Mouse (Mus musculus) CH12.LX (cell line): ENCODE data around the gene Nim1k. TPM values are rescaled to one million over a fixed set of nuclear protein-coding genes. Genes with fewer than 3 reads are reported as not detected.

Experiments
- DNase-seq: peaks from one replicate; pipeline ENCODE4 v3.0.0-alpha.2; 2013; ENCODE audit errors: extremely low read depth
- H3K27ac ChIP-seq: 2 replicates; pipeline ENCODE4 v1.5.1; 2012; ENCODE audit warnings: low read depth, mild to moderate bottlenecking, control low read depth, moderate library complexity; ENCODE audit not compliant: insufficient read depth
- H3K27me3 ChIP-seq: replicated peaks from 2 replicates; pipeline ENCODE3; 2012; ENCODE audit warnings: inconsistent platforms
- H3K36me3 ChIP-seq, 2 experiments: replicated peaks in 1 of 2; 2 replicates each; pipeline versions ENCODE3 to v1.6.1; 2012; ENCODE audit warnings: inconsistent platforms in 1 of 2, low read length in 1 of 2, mild to moderate bottlenecking in 1 of 2, mixed read lengths in 1 of 2, moderate library complexity in 1 of 2; ENCODE audit not compliant: control insufficient read depth in 1 of 2, insufficient read depth in 1 of 2
- H3K4me1 ChIP-seq, 2 experiments: 2 replicates each; pipeline ENCODE4 v1.6.1; 2012; ENCODE audit warnings: inconsistent platforms in 1 of 2, moderate library complexity in 1 of 2; ENCODE audit not compliant: insufficient read depth in 2 of 2, control insufficient read depth in 1 of 2
- H3K4me2 ChIP-seq: 2 replicates; pipeline ENCODE4 v1.6.1; 2012; ENCODE audit warnings: low read depth, mild to moderate bottlenecking, control low read depth; ENCODE audit not compliant: poor library complexity, insufficient read depth, severe bottlenecking
- H3K4me3 ChIP-seq, 3 experiments: fragments of 150-350 bp in 1 of 3; sonication (generic) in 1 of 3; replicated peaks in 1 of 3; 2 replicates each; pipeline versions ENCODE3 to v1.5.1; 2011 to 2012; ENCODE audit warnings: low read depth in 2 of 3, low read length in 2 of 3, mild to moderate bottlenecking in 2 of 3, moderate library complexity in 2 of 3, control low read depth in 1 of 3, improper control_type of control experiment in 1 of 3, inconsistent platforms in 1 of 3, mixed read lengths in 1 of 3; ENCODE audit not compliant: poor library complexity in 1 of 3
- H3K79me2 ChIP-seq: replicated peaks from 2 replicates; pipeline ENCODE4 v1.6.1; 2012; ENCODE audit warnings: mild to moderate bottlenecking, moderate library complexity; ENCODE audit not compliant: control insufficient read depth, poor library complexity, insufficient read depth, severe bottlenecking; ENCODE audit errors: extremely low read depth
- H3K9ac ChIP-seq: 2 replicates; pipeline ENCODE4 v1.6.1; 2012; ENCODE audit warnings: low read depth, mild to moderate bottlenecking, control low read depth, moderate library complexity; ENCODE audit not compliant: insufficient read depth
- H3K9me3 ChIP-seq: replicated peaks from 2 replicates; pipeline ENCODE3; 2012; ENCODE audit warnings: low read length, inconsistent platforms, mixed read lengths
- BHLHE40 ChIP-seq: IDR thresholded peaks from 2 replicates; pipeline ENCODE4 v1.6.1; 2011; ENCODE audit warnings: mild to moderate bottlenecking, low read depth, low read length, improper control_type of control experiment
- CHD2 ChIP-seq: IDR thresholded peaks from 2 replicates; pipeline ENCODE4 v1.6.1; 2011; ENCODE audit warnings: low read length, improper control_type of control experiment
- CTCF ChIP-seq, 2 experiments: IDR thresholded peaks in 1 of 2; conservative IDR thresholded peaks in 1 of 2; 2 replicates each; pipeline ENCODE4 v1.5.1; 2011 to 2012; ENCODE audit warnings: low read depth in 2 of 2, low read length in 2 of 2, improper control_type of control experiment in 1 of 2, inconsistent platforms in 1 of 2, mild to moderate bottlenecking in 1 of 2, moderate library complexity in 1 of 2
- E2F4 ChIP-seq: IDR thresholded peaks from 2 replicates; pipeline ENCODE4 v1.6.1; 2011; ENCODE audit warnings: low read depth, low read length, improper control_type of control experiment; ENCODE audit not compliant: insufficient replicate concordance
- ELF1 ChIP-seq: IDR thresholded peaks from 2 replicates; pipeline ENCODE4 v1.6.1; 2014; ENCODE audit warnings: low read depth, mild to moderate bottlenecking, inconsistent platforms, low read length, improper control_type of control experiment
- EP300 ChIP-seq: IDR thresholded peaks from 2 replicates; pipeline ENCODE4 v1.6.1; 2011; ENCODE audit warnings: low read length, improper control_type of control experiment
- GABPA ChIP-seq: IDR thresholded peaks from 2 replicates; pipeline ENCODE4 v1.6.1; 2012; ENCODE audit warnings: low read depth, low read length, improper control_type of control experiment, inconsistent platforms; ENCODE audit not compliant: insufficient replicate concordance
- IRF4 ChIP-seq: IDR thresholded peaks from 2 replicates; pipeline ENCODE4 v1.6.1; 2014; ENCODE audit warnings: low read depth, mild to moderate bottlenecking, inconsistent platforms, low read length, improper control_type of control experiment
- JUN ChIP-seq: IDR thresholded peaks from 2 replicates; pipeline ENCODE4 v1.6.1; 2011; ENCODE audit warnings: low read depth, mild to moderate bottlenecking, low read length, improper control_type of control experiment, moderate library complexity; ENCODE audit not compliant: insufficient read depth
- JUND ChIP-seq: conservative IDR thresholded peaks from 2 replicates; pipeline ENCODE4 v1.6.1; 2011; ENCODE audit warnings: low read depth, low read length, improper control_type of control experiment
- KAT2A ChIP-seq: IDR thresholded peaks from 2 replicates; pipeline ENCODE4 v1.6.1; 2012; ENCODE audit warnings: low read length, improper control_type of control experiment, inconsistent platforms; ENCODE audit not compliant: insufficient replicate concordance
- MAFK ChIP-seq: IDR thresholded peaks from 2 replicates; pipeline ENCODE4 v1.6.1; 2011; ENCODE audit warnings: low read length, improper control_type of control experiment; ENCODE audit not compliant: insufficient replicate concordance
- MAX ChIP-seq: IDR thresholded peaks from 2 replicates; pipeline ENCODE4 v1.6.1; 2011; ENCODE audit warnings: low read length, improper control_type of control experiment
- MAZ ChIP-seq: IDR thresholded peaks from 2 replicates; pipeline ENCODE4 v1.6.1; 2012; ENCODE audit warnings: low read depth, mild to moderate bottlenecking, inconsistent platforms, low read length, improper control_type of control experiment, moderate library complexity
- MEF2A ChIP-seq: IDR thresholded peaks from 2 replicates; pipeline ENCODE4 v1.6.1; 2014; ENCODE audit warnings: low read depth, mild to moderate bottlenecking, inconsistent platforms, low read length, improper control_type of control experiment, borderline replicate concordance
- MXI1 ChIP-seq: IDR thresholded peaks from 2 replicates; pipeline ENCODE4 v1.6.1; 2011; ENCODE audit warnings: mild to moderate bottlenecking, low read depth, low read length, improper control_type of control experiment
- NRF1 ChIP-seq: IDR thresholded peaks from 2 replicates; pipeline ENCODE4 v1.6.1; 2014; ENCODE audit warnings: low read depth, mild to moderate bottlenecking, inconsistent platforms, low read length, improper control_type of control experiment, moderate library complexity
- PAX5 ChIP-seq: IDR thresholded peaks from 2 replicates; pipeline ENCODE4 v1.6.1; 2012; ENCODE audit warnings: low read length, inconsistent platforms, mixed read lengths
- POLR2AphosphoS2 ChIP-seq: IDR thresholded peaks from 2 replicates; pipeline ENCODE4 v1.6.1; 2011; ENCODE audit warnings: low read depth, low read length, improper control_type of control experiment
- RAD21 ChIP-seq: IDR thresholded peaks from 2 replicates; pipeline ENCODE4 v1.6.1; 2011; ENCODE audit warnings: low read depth, mild to moderate bottlenecking, low read length, improper control_type of control experiment, moderate library complexity
- RCOR1 ChIP-seq: conservative IDR thresholded peaks from 2 replicates; pipeline ENCODE4 v1.6.1; 2012; ENCODE audit warnings: low read depth, mild to moderate bottlenecking, inconsistent platforms, low read length, improper control_type of control experiment
- SIN3A ChIP-seq: IDR thresholded peaks from 2 replicates; pipeline ENCODE4 v1.6.1; 2012; ENCODE audit warnings: low read length, improper control_type of control experiment, inconsistent platforms
- SMC3 ChIP-seq: IDR thresholded peaks from 2 replicates; pipeline ENCODE4 v1.6.1; 2011; ENCODE audit warnings: low read depth, low read length, improper control_type of control experiment
- ZKSCAN1 ChIP-seq: IDR thresholded peaks from 2 replicates; pipeline ENCODE4 v1.6.1; 2012; ENCODE audit warnings: low read depth, inconsistent platforms, low read length, improper control_type of control experiment, borderline replicate concordance
- ZMIZ1 ChIP-seq: IDR thresholded peaks from 2 replicates; pipeline ENCODE4 v1.6.1; 2012; ENCODE audit warnings: low read depth, mild to moderate bottlenecking, inconsistent platforms, low read length, improper control_type of control experiment
- ZNF384 ChIP-seq: IDR thresholded peaks from 2 replicates; pipeline ENCODE4 v1.6.1; 2012; ENCODE audit warnings: low read depth, low read length, improper control_type of control experiment, inconsistent platforms
- dilution Hi-C: fragments of 300-500 bp; cut with MboI; formaldehyde crosslinking; loops from 2 replicates; pipeline ENCODE4 v1.14.3; 2020; ENCODE audit warnings: low sequenced_read_pairs; ENCODE audit not compliant: extremely low pct_unique_long_range_greater_than_20kb, extremely low pct_ligation_motif_present
- in situ Hi-C: fragments of 300-500 bp; cut with MboI; formaldehyde crosslinking; loops from 3 replicates; pipeline ENCODE4 v1.14.3; 2019; ENCODE audit warnings: low sequenced_read_pairs, low pct_ligation_motif_present, low pct_unique_long_range_greater_than_20kb, mixed read lengths
- polyA plus RNA-seq: library from polyadenylated mRNA; unstranded; fragments of >175 nt; gene quantifications from 2 replicates; pipeline ENCODE4 v1.2.1, GENCODE M21; 2012; ENCODE audit warnings: low read depth; ENCODE audit not compliant: insufficient read length
- total RNA-seq, 2 experiments: library from RNA; depleted of rRNA; stranded (reverse); fragments of 300-350 nt in 1 of 2; fragments of >200 nt in 1 of 2; gene quantifications; 2 replicates each; pipeline ENCODE4 v1.2.3; 2012 to 2014

Nim1k gene
- total and polyA plus RNA-seq, 3 experiments: 0.04 to 0.16 (median 0.09) TPM

- no peaks in the 10 kb centered on the region for H3K9me3 ChIP-seq
- DNase-seq: no peak
- dilution Hi-C loops (no loop called here), in situ Hi-C loops (no loop called here)
- peaks cover 0 to 11% of the 10 kb centered on the region in 2 experiments; a peak in 2 of 4 replicates for H3K4me1 ChIP-seq
- peaks cover 21 to 68% of the 10 kb centered on the region in 2 experiments for H3K36me3 ChIP-seq
- H3K79me2 ChIP-seq: no peaks in the 10 kb centered on the region
- H3K27me3 ChIP-seq: no peaks in the 10 kb centered on the region
- H3K27ac ChIP-seq: no peak overlapping the region
- H3K4me3 ChIP-seq: no peak overlapping the region
- no peak for TF ChIP-seq ZMIZ1
- no peak for TF ChIP-seq NRF1
- TF ChIP-seq E2F4: no peak
- TF ChIP-seq JUN: no peak
- TF ChIP-seq MAX: no peak
- TF ChIP-seq JUND: no peak
- TF ChIP-seq IRF4: no peak
- TF ChIP-seq GABPA: no peak
- TF ChIP-seq MXI1: no peak
- no peak for TF ChIP-seq MAFK
- no peak for TF ChIP-seq KAT2A
- TF ChIP-seq ELF1: no peak
- no peak for TF ChIP-seq BHLHE40
- TF ChIP-seq SIN3A: no peak
- TF ChIP-seq RCOR1: no peak
- TF ChIP-seq ZNF384: no peak
- TF ChIP-seq SMC3: no peak
- no peak for TF ChIP-seq POLR2AphosphoS2
- TF ChIP-seq RAD21: no peak
- no peak for TF ChIP-seq PAX5
- no peak overlapping the region for H3K4me2 ChIP-seq
- no peak overlapping the region for H3K9ac ChIP-seq
Measured at GRCm38 (mm10) chr13:119710268-119710610, 45.4 kb downstream of the Nim1k start.

DNA sequence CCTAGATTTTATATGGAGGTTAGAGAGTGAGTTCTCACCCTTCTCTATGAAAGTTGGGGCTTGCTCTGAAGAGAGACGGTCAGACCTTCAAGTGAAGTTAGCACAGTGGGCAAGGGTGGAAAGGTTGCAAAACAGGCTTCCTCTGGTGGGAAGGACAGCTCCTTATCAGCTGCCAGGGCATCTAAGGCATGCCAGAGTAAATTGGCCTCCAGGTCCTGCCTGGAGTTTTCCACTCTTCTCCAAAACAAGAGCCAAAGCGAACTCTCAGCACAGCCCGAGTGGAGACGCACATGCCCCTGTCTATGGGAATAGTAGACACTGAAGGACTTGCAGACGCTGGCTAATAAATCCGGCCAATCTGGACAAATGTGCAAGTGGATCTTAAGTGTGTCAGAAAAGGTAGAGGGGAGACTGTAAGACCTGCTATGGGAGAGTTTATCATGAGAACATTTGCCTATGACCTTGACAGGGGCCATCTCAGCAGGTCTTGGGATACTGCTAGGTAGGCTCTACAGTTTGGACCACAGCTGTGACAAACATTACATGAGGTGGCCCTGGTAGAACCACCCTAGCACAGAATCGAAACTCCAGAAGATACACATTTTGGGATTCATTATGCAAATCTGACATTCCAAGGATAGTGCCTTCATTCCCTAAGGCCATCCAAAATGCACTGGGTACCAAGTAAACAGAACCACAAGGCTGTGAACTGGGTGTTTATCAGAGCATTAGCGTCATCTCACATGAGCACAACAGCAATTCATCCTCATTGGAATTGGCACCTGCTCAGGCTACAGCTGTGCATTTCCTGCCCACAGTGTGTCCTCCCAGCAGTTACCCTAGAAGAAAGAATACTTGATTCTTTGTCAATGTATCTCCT is 46.1 kb downstream of the Nim1k start:
- dilution Hi-C loops: no loop called here
- H3K79me2 ChIP-seq: no peaks in the 10 kb centered on the region
- H3K9ac ChIP-seq: no peak overlapping the region
- no peak overlapping the region for H3K4me3 ChIP-seq
- H3K27me3 ChIP-seq: no peaks in the 10 kb centered on the region
- H3K27ac ChIP-seq: no peak overlapping the region
- no peak for TF ChIP-seq MEF2A
- no peak for TF ChIP-seq PAX5
- no peak for TF ChIP-seq CHD2
- no peak for TF ChIP-seq CTCF (conservative IDR thresholded peaks at IDR 0.05 in 1 of 2, IDR thresholded peaks at IDR 0.05 in 1 of 2; ENCODE audit: low read depth in 2 of 2, low read length in 2 of 2)
- no peak for TF ChIP-seq GABPA
- no peak for TF ChIP-seq EP300
- TF ChIP-seq MAZ: no peak
- TF ChIP-seq ELF1: no peak
- no peak for TF ChIP-seq E2F4
- TF ChIP-seq RCOR1: no peak
- TF ChIP-seq ZKSCAN1: no peak
- TF ChIP-seq MAFK: no peak
- no peak for TF ChIP-seq RAD21
- no peak overlapping the region for H3K4me2 ChIP-seq
- H3K9me3 ChIP-seq: no peaks in the 10 kb centered on the region
- DNase-seq: no peak
- in situ Hi-C loops: no loop called here
- peaks cover 0 to 11% of the 10 kb centered on the region in 2 experiments; a peak in 2 of 4 replicates for H3K4me1 ChIP-seq
- peaks cover 25 to 74% of the 10 kb centered on the region in 2 experiments for H3K36me3 ChIP-seq
